In genomic region chr8:105288958-105289732, GRCm38 (mm10) we compare ENCODE assay signal across 8 mouse cellular contexts. TPM values are rescaled to one million over a fixed set of nuclear protein-coding genes. Genes with fewer than 3 reads are reported as not detected.
A peak's percentile ranks its signal among the peaks of the same experiment; 100 is the strongest.
DNase-seq lines count a peak whose midpoint lies in the region; ATAC-seq lines count a peak whose summit lies in the region.

No protein-coding gene starts in this region.

- WGBS in hindbrain, embryonic 13.5 days: under 1% methylated on average over 53 of the region's 53 CpGs

- peak overlapping the region; percentile 77 for H3K9ac ChIP-seq in hindbrain, embryonic 13.5 days

- peaks cover 62% of the 10 kb centered on the region for H3K4me1 ChIP-seq in hindbrain, embryonic 13.5 days (replicated peaks)

- H3K9me3 ChIP-seq in hindbrain, embryonic 13.5 days: no peaks in the 10 kb centered on the region

- peak; percentile 93 for ATAC-seq in hindbrain, embryonic 13.5 days (ENCODE audit: low FRiP score)

- H3K4me2 ChIP-seq in hindbrain, embryonic 13.5 days: peak overlapping the region; percentile 82

- peaks cover 19% of the 10 kb centered on the region for H3K27me3 ChIP-seq in hindbrain, embryonic 13.5 days

- DNase-seq in Muller cell, postnatal 12 days (ENCODE audit: inconsistent ontology term): peak; percentile 97
- DNase-seq in cerebellum, postnatal 10 days: peak; percentile 99
- peak; percentile 91 to 95 for DNase-seq in frontal cortex, postnatal 10 days (ENCODE audit: low spot score in 2 of 2)
- peak; percentile 88 to 91 for DNase-seq in layer of hippocampus, postnatal 25 days (ENCODE audit: extremely low spot score in 1 of 2, low spot score in 1 of 2)
- peak; percentile 93 for DNase-seq in lung, postnatal 25 days (ENCODE audit: low spot score)
- peak; percentile 96 for DNase-seq in retina, embryonic 14.5 days (ENCODE audit: low spot score)
- DNase-seq in thymus, postnatal 4 days: peak; percentile 99

- H3K36me3 ChIP-seq in hindbrain, embryonic 13.5 days: peaks cover 17% of the 10 kb centered on the region

- peak overlapping the region; percentile 95 for H3K27ac ChIP-seq in hindbrain, embryonic 13.5 days

- peak overlapping the region; percentile 55 for H3K4me3 ChIP-seq in hindbrain, embryonic 13.5 days

RNA-seq across cellular contexts. Expression of gene 4931428F04Rik, which starts 0.5 kb away (rescaled TPM):
- 114 and 119 TPM in 2 replicates for polyA plus RNA-seq in hindbrain, embryonic 13.5 days (2015; fragmentation: Nextera tagmentation; extraction: Ambion mirVana)
- total RNA-seq in layer of hippocampus, postnatal 25 days (2021): 10 to 100 TPM; 21.7 to 24.4 TPM

RNA-seq across cellular contexts. Expression of gene Exoc3l, which starts 6.8 kb away (rescaled TPM):
- 14.3 and 14.6 TPM in 2 replicates for polyA plus RNA-seq in hindbrain, embryonic 13.5 days (2015; fragmentation: Nextera tagmentation; extraction: Ambion mirVana)
- 1 to 10 TPM in 1 of 2 experiments, under 1 TPM in 1; 0.98 to 1.3 TPM for total RNA-seq in layer of hippocampus, postnatal 25 days (2021)

RNA-seq across cellular contexts. Expression of gene E2f4, which starts 8.3 kb away (rescaled TPM):
- polyA plus RNA-seq in hindbrain, embryonic 13.5 days (2015; fragmentation: Nextera tagmentation; extraction: Ambion mirVana): 45.6 and 47.0 TPM in 2 replicates
- total RNA-seq in layer of hippocampus, postnatal 25 days (2021): 10 to 100 TPM; 31.4 to 34.7 TPM

RNA-seq across cellular contexts. Expression of gene Nol3, which starts 13.2 kb away (rescaled TPM):
- polyA plus RNA-seq in hindbrain, embryonic 13.5 days (2015; fragmentation: Nextera tagmentation; extraction: Ambion mirVana): 3.9 and 4.5 TPM in 2 replicates
- total RNA-seq in layer of hippocampus, postnatal 25 days (2021): 1 to 10 TPM; 6.8 to 7.8 TPM

RNA-seq across cellular contexts. Expression of gene Elmo3, which starts 16.3 kb away (rescaled TPM):
- polyA plus RNA-seq in hindbrain, embryonic 13.5 days (2015; fragmentation: Nextera tagmentation; extraction: Ambion mirVana): 1.5 and 1.6 TPM in 2 replicates
- under 1 TPM; 0.61 to 0.64 TPM for total RNA-seq in layer of hippocampus, postnatal 25 days (2021)

Comparison
In these comparisons a context has a peak if more than half of its experiments do, and no peak if none do; other contexts are left out.
1. Peak in every context shown above with its lines: DNase-seq, ATAC-seq, H3K4me3 ChIP-seq and H3K27ac ChIP-seq.